Mouse (Mus musculus) testis, adult 2 months (tissue): Measurements from ENCODE around the gene Foxk1.

Source experiments
- CTCF ChIP-seq: fragments of 200-500 bp; IDR thresholded peaks from 2 replicates; pipeline ENCODE4 v1.5.1; 2012; ENCODE audit warnings: low read depth, mild to moderate bottlenecking, inconsistent platforms, low read length, moderate library complexity; ENCODE audit not compliant: control insufficient read depth, insufficient read depth, insufficient replicate concordance
- POLR2A ChIP-seq: fragments of 200-500 bp; IDR thresholded peaks from 2 replicates; pipeline ENCODE4 v1.6.1; 2012; ENCODE audit warnings: low read depth, mild to moderate bottlenecking, inconsistent platforms, low read length, moderate library complexity; ENCODE audit not compliant: control insufficient read depth

DNA sequence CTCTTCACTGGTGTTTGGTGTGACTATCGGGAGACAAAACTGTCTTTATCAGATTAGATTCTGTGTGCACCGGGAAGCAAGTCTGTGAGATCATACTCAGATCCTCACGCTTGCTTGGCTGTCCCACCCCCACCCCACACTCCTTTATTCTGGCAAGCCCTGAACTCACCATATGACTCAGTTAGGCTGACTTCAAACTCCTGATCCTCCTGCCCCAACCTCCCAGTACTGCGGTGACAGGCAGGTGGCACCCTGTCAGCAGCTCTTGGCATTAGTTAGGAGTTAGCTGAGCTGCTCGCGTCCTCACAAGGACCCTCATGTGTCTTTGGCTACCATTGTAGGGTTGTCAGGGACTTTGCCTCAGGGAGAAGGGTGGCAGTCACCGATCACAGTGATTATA lies 6.1 kb downstream of the Foxk1 start:
- TF ChIP-seq CTCF (no peak), POLR2A (no peak)
